Mouse (Mus musculus): ENCODE measurements around the gene Rsbn1. TPM values are rescaled to one million over a fixed set of nuclear protein-coding genes. Genes with fewer than 3 reads are reported as not detected.

Rsbn1 gene
- polyA plus RNA-seq, 1 experiment from 2014 or later: 10.4 TPM

DNA sequence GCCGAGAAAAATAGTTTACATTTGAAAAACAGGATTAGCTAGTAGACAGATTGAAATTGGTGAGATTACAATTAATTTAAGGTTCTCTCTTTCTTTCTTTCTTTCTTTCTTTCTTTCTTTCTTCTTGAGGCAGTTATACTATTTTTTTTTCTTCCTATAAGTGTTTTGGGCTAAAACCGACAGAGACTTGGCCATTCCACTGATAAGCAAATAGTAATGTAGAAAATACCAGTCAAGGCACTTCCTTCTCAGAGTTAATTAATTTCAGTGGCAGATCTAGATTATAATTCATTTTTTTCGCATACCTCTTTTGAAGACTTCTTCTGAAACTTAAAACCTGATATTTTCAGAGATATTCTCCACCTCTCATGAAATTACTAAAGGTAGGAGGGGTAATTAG lies 11.4 kb downstream of the Rsbn1 start:
- H3K27ac ChIP-seq (ENCODE audit: low read length): no peak overlapping the region
- H3K4me1 ChIP-seq (ENCODE audit: insufficient read depth, low read depth, low read length): no peaks in the 10 kb centered on the region; the same call in 1 of the 2 replicates
- H3K4me2 ChIP-seq (replicated peaks; ENCODE audit: low read depth, low read length): no peak overlapping the region
- no peak overlapping the region for H3K9ac ChIP-seq (replicated peaks; ENCODE audit: low read depth)
- no peaks in the 10 kb centered on the region for H3K36me3 ChIP-seq (ENCODE audit: insufficient read depth, low read length)
- no peak for DNase-seq (ENCODE audit: low spot score)
- H3K27me3 ChIP-seq (replicated peaks; ENCODE audit: insufficient read depth, low read length): no peaks in the 10 kb centered on the region
- no peak for ATAC-seq
- no peaks in the 10 kb centered on the region for H3K9me3 ChIP-seq (ENCODE audit: low read length)
- no peak overlapping the region for H3K4me3 ChIP-seq (ENCODE audit: low read depth, low read length)
- TF ChIP-seq CTCF (IDR thresholded peaks at IDR 0.05): no peak
- TF ChIP-seq EP300 (IDR thresholded peaks at IDR 0.05): no peak
- WGBS: 53% methylated on average over 3 of the region's 3 CpGs

- no peak overlapping the region for H3K27ac ChIP-seq (ENCODE audit: low read length)
- no peak overlapping the region for H3K9ac ChIP-seq (replicated peaks; ENCODE audit: low read depth)
- no peak overlapping the region for H3K4me3 ChIP-seq (ENCODE audit: low read depth, low read length)
- no peak for ATAC-seq
- H3K36me3 ChIP-seq (ENCODE audit: insufficient read depth, low read length): no peaks in the 10 kb centered on the region
- no peaks in the 10 kb centered on the region for H3K27me3 ChIP-seq (replicated peaks; ENCODE audit: insufficient read depth, low read length)
- TF ChIP-seq CTCF (IDR thresholded peaks at IDR 0.05) (no peak), EP300 (IDR thresholded peaks at IDR 0.05) (no peak)
- H3K4me2 ChIP-seq (replicated peaks; ENCODE audit: low read depth, low read length): no peak overlapping the region
- H3K9me3 ChIP-seq (ENCODE audit: low read length): no peaks in the 10 kb centered on the region
- H3K4me1 ChIP-seq (ENCODE audit: insufficient read depth, low read depth, low read length): no peaks in the 10 kb centered on the region; the same call in 1 of the 2 replicates
- no peak for DNase-seq (ENCODE audit: low spot score)
- WGBS: 50% methylated on average over 6 of the region's 6 CpGs
Measured at GRCm38 (mm10) chr3:103927511-103927910, 13.6 kb downstream of the Rsbn1 start.

DNA sequence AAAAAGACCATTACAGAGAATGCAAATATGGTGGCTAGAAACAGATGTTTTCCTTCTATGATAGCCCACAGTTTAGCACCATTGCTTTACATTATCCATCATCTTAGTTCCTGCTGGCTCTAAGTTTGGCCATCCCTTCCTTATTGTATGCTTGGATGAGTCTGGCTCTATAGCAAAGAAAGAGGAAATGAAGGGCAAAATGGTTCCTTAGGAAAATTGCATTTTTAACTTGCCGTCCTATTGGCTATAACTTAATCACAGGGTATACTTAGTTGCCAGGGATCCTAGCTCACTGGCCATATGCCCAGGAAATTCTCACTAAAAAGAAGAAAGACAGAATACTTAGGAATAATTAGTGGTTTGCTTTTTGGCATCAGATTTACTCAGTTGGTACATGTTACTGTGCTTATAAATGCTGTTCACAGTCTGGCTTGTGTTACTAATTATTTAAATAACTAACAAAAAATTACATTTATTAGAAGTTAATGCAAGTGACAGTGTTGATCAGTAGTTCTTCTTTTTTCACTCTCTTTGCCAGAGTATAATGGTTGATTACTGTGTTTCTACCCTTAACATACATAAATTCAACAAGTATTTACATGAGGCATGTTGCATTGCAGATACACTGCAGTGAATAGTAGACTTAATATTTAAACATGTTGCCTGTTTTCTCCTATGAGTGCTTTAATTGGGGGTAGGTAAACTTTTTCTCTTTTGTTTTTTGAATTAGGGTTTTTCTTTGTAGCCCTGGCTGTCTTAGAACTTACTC lies 31.1 kb downstream of the Rsbn1 start:
- H3K36me3 ChIP-seq (ENCODE audit: insufficient read depth, low read length): no peaks in the 10 kb centered on the region
- DNase-seq (ENCODE audit: low spot score): no peak
- no peak for ATAC-seq
- no peak for TF ChIP-seq EP300 (IDR thresholded peaks at IDR 0.05)
- TF ChIP-seq CTCF (IDR thresholded peaks at IDR 0.05): no peak
- no peak overlapping the region for H3K9ac ChIP-seq (replicated peaks; ENCODE audit: low read depth)
- WGBS: 57% methylated on average over 1 of the region's 1 CpGs
- H3K4me1 ChIP-seq (ENCODE audit: insufficient read depth, low read depth, low read length): no peaks in the 10 kb centered on the region
- no peaks in the 10 kb centered on the region for H3K9me3 ChIP-seq (ENCODE audit: low read length)
- H3K27ac ChIP-seq (ENCODE audit: low read length): no peak overlapping the region
- no peak overlapping the region for H3K4me3 ChIP-seq (ENCODE audit: low read depth, low read length)
- H3K4me2 ChIP-seq (replicated peaks; ENCODE audit: low read depth, low read length): no peak overlapping the region
- H3K27me3 ChIP-seq (replicated peaks; ENCODE audit: insufficient read depth, low read length): no peaks in the 10 kb centered on the region

- 78% methylated on average over 7 of the region's 7 CpGs for WGBS
- Histone ChIP-seq H3K4me1 (ENCODE audit: insufficient read depth, low read depth, low read length) (no peaks in the 10 kb centered on the region), H3K4me3 (ENCODE audit: low read depth, low read length) (no peak overlapping the region), H3K36me3 (ENCODE audit: insufficient read depth, low read length) (no peaks in the 10 kb centered on the region), H3K4me2 (replicated peaks; ENCODE audit: low read depth, low read length) (no peak overlapping the region), H3K27me3 (replicated peaks; ENCODE audit: insufficient read depth, low read length) (no peaks in the 10 kb centered on the region), H3K9ac (replicated peaks; ENCODE audit: low read depth) (no peak overlapping the region), H3K9me3 (ENCODE audit: low read length) (no peaks in the 10 kb centered on the region), H3K27ac (ENCODE audit: low read length) (no peak overlapping the region)
- DNase-seq (ENCODE audit: low spot score) (no peak), ATAC-seq (no peak)
- TF ChIP-seq CTCF (IDR thresholded peaks at IDR 0.05) (no peak), EP300 (IDR thresholded peaks at IDR 0.05) (no peak)
Measured at GRCm38 (mm10) chr3:103948666-103949065, 34.7 kb downstream of the Rsbn1 start.

GRCm38 (mm10) chr3:103960622-103961021 lies 46.7 kb downstream of the Rsbn1 start:
- H3K36me3 ChIP-seq (ENCODE audit: insufficient read depth, low read length): 0 out of 2 replicates have a peak, but pooled peaks cover 9% of the 10 kb centered on the region
- no peak for ATAC-seq
- H3K9me3 ChIP-seq (ENCODE audit: low read length): no peaks in the 10 kb centered on the region
- no peak overlapping the region for H3K4me2 ChIP-seq (replicated peaks; ENCODE audit: low read depth, low read length)
- H3K27me3 ChIP-seq (replicated peaks; ENCODE audit: insufficient read depth, low read length): no peaks in the 10 kb centered on the region
- no peak for DNase-seq (ENCODE audit: low spot score)
- H3K27ac ChIP-seq (ENCODE audit: low read length): no peak overlapping the region
- no peak overlapping the region for H3K9ac ChIP-seq (replicated peaks; ENCODE audit: low read depth)
- H3K4me1 ChIP-seq (ENCODE audit: insufficient read depth, low read depth, low read length): no peaks in the 10 kb centered on the region
- TF ChIP-seq EP300 (IDR thresholded peaks at IDR 0.05) (no peak), CTCF (IDR thresholded peaks at IDR 0.05) (no peak)
- H3K4me3 ChIP-seq (ENCODE audit: low read depth, low read length): no peak overlapping the region
- WGBS: 90% methylated on average over 3 of the region's 3 CpGs

DNA sequence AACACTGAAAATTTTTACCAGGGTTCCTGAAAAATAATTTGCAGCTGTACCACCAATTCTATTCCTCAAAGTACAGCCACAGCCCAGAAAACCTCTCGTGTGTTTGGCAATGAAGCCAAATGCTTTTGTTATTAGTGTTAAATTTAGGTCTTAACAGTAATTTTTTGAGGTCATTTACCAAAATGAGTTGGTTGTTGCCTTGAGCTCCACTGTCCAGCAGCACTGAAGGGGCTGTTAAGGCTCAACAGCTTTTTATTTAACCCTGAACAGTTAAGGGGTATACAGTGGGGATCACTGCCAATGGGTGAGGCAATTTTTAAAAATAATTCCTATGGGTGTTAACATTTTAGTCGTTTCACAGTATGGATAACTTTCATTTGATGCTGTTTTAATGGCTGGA lies 53.3 kb downstream of the Rsbn1 start:
- peak overlapping the region; percentile 92 for H3K4me2 ChIP-seq (replicated peaks; ENCODE audit: low read depth, low read length)
- H3K27ac ChIP-seq (ENCODE audit: low read length): peak overlapping the region; percentile 94; the same call in 1 of the 2 replicates
- H3K9ac ChIP-seq (replicated peaks; ENCODE audit: low read depth): peak overlapping the region; percentile 79; the same call in 1 of the 2 replicates
- TF ChIP-seq EP300 (IDR thresholded peaks at IDR 0.05): no peak
- TF ChIP-seq CTCF (IDR thresholded peaks at IDR 0.05): no peak
- WGBS: 15% methylated on average over 2 of the region's 2 CpGs
- H3K4me3 ChIP-seq (ENCODE audit: low read depth, low read length): peak overlapping the region; percentile 82
- no peak for ATAC-seq
- H3K27me3 ChIP-seq (replicated peaks; ENCODE audit: insufficient read depth, low read length): no peaks in the 10 kb centered on the region
- DNase-seq (ENCODE audit: low spot score): no peak
- H3K4me1 ChIP-seq (ENCODE audit: insufficient read depth, low read depth, low read length): no peaks in the 10 kb centered on the region
- H3K36me3 ChIP-seq (ENCODE audit: insufficient read depth, low read length): 0 out of 2 replicates have a peak, but pooled peaks cover 3% of the 10 kb centered on the region
- H3K9me3 ChIP-seq (ENCODE audit: low read length): no peaks in the 10 kb centered on the region
